Mouse (Mus musculus): ENCODE data around the gene Rreb1. TPM values are rescaled to one million over a fixed set of nuclear protein-coding genes. Genes with fewer than 3 reads are reported as not detected.

Rreb1 gene
- polyA plus RNA-seq (2012; rRNA removed): 6.1 and 9.3 TPM in 2 replicates

GRCm38 (mm10) chr13:37778147-37778593, at the start of gene Rreb1:
Gene Rreb1 (plus strand): TSS chr13:37778400.

GRCm38 (mm10) chr13:37993704-37994404, 215.7 kb downstream of the Rreb1 start, which contains the start of gene Ssr1:
Gene Ssr1 (minus strand): TSS chr13:37994217.

Other genes with a start within 250 kb of the Rreb1 start
- 19.9 and 22.9 TPM in 2 replicates for gene Ssr1, start 215.8 kb downstream of the Rreb1 start, polyA plus RNA-seq (2012; rRNA removed)